Mouse (Mus musculus) brain, embryonic 14.5 days (tissue): ENCODE measurements around the gene Slc22a23.

Experiments
- CTCF ChIP-seq: fragments of 200-500 bp; IDR thresholded peaks from 2 replicates; pipeline ENCODE4 v1.5.1; 2012; ENCODE audit warnings: inconsistent platforms, mild to moderate bottlenecking, moderate library complexity, borderline replicate concordance; ENCODE audit not compliant: insufficient read depth, insufficient read length; ENCODE audit errors: extremely low read depth
- POLR2A ChIP-seq: fragments of 200-500 bp; IDR thresholded peaks from 2 replicates; pipeline ENCODE4 v1.6.1; 2012; ENCODE audit warnings: mild to moderate bottlenecking, inconsistent platforms, borderline replicate concordance; ENCODE audit not compliant: poor library complexity, insufficient read depth, insufficient read length, severe bottlenecking; ENCODE audit errors: extremely low read depth

- TF ChIP-seq CTCF (no peak), POLR2A (no peak)
Observed at GRCm38 (mm10) chr13:34303386-34304016, 41.5 kb downstream of the Slc22a23 start.
